In the genomic region with DNA sequence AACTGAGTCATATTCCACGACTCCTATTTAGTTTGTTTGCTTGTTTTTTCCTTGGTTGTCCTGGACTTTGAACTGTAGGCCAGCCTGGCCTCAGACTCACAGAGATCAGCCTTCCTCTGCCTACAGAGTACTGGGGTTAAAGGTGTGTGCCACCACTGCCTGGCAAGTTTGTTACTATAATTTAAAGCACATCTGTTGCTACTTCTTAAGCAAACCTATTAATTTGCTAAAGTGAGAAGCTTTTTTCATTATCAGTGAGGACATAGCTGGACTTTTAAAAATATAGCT, we compare ENCODE assay signal across 25 mouse cellular contexts. TPM values are rescaled to one million over a fixed set of nuclear protein-coding genes. Genes with fewer than 3 reads are reported as not detected.
A peak's percentile ranks its signal among the peaks of the same experiment; 100 is the strongest.
DNase-seq lines count a peak whose midpoint lies in the region; ATAC-seq and TF ChIP-seq lines count a peak whose summit lies in the region.
"Had no signal": no experiment of that assay in that cellular context is flagged by ENCODE, and none has a peak within 500 bp of the region (broad histone marks: within the 10 kb centered on the region; RNA-seq: fewer than 3 reads in every experiment).

No protein-coding gene starts in this region.

- no peak overlapping the region for H3K27ac ChIP-seq in forebrain, embryonic 12.5 days
- no peak overlapping the region; the same call in 1 of the 2 replicates for H3K27ac ChIP-seq in forebrain, embryonic 16.5 days (ENCODE audit: low read length)
- no peak overlapping the region for H3K27ac ChIP-seq in intestine, postnatal 0 days (ENCODE audit: low read depth, low read length)
- no peak overlapping the region for H3K27ac ChIP-seq in intestine, embryonic 16.5 days (ENCODE audit: low read length)
- H3K27ac ChIP-seq in left cerebral cortex, adult 2 months: peak overlapping the region; percentile 41; the same call in 1 of the 2 replicates
- H3K27ac ChIP-seq: embryonic facial prominence, embryonic 10.5 days; embryonic facial prominence, embryonic 12.5 days had no signal

- intact Hi-C loops in left cerebral cortex, adult 2 months (cut with DNase I): no loop called here

- 82% methylated on average over 1 of the region's 1 CpGs for WGBS in forebrain, embryonic 12.5 days
- WGBS in forebrain, embryonic 16.5 days: 86% methylated on average over 1 of the region's 1 CpGs
- 36% methylated on average over 1 of the region's 1 CpGs for WGBS in intestine, postnatal 0 days
- 59% methylated on average over 1 of the region's 1 CpGs for WGBS in intestine, embryonic 16.5 days
- 42% methylated on average over 1 of the region's 1 CpGs for WGBS in large intestine, adult 2 months

- H3K9ac ChIP-seq in forebrain, embryonic 12.5 days: no peak overlapping the region
- H3K9ac ChIP-seq in forebrain, embryonic 16.5 days (replicated peaks; ENCODE audit: low read depth, low read length): no peak overlapping the region
- H3K9ac ChIP-seq in intestine, postnatal 0 days (ENCODE audit: low read depth, low read length): no peak overlapping the region
- no peak overlapping the region for H3K9ac ChIP-seq in intestine, embryonic 16.5 days (ENCODE audit: low read depth, low read length)
- H3K9ac ChIP-seq: embryonic facial prominence, embryonic 12.5 days had no signal

- peak; percentile 6; the same call in 1 of the 2 replicates for ATAC-seq in forebrain, embryonic 12.5 days (ENCODE audit: low FRiP score)
- ATAC-seq in forebrain, embryonic 16.5 days: no peak
- ATAC-seq in intestine, postnatal 0 days: peak; percentile 73
- ATAC-seq in intestine, embryonic 16.5 days: no peak
- ATAC-seq: activated CD4-positive, CD25-positive, alpha-beta regulatory T cell, adult 4 months; CD4-positive, CD25-positive, alpha-beta regulatory T cell, adult 4 months; forebrain, embryonic 14.5 days; Patski had no signal

- H3K4me3 ChIP-seq in forebrain, embryonic 12.5 days (replicated peaks): no peak overlapping the region
- H3K4me3 ChIP-seq in forebrain, embryonic 16.5 days (replicated peaks; ENCODE audit: low read length): no peak overlapping the region
- no peak overlapping the region for H3K4me3 ChIP-seq in intestine, postnatal 0 days (ENCODE audit: low read depth, low read length)
- H3K4me3 ChIP-seq in intestine, embryonic 16.5 days (ENCODE audit: low read length): no peak overlapping the region
- H3K4me3 ChIP-seq in left cerebral cortex, adult 2 months: no peak overlapping the region
- H3K4me3 ChIP-seq: embryonic facial prominence, embryonic 10.5 days; embryonic facial prominence, embryonic 12.5 days had no signal

- H3K27me3 ChIP-seq in forebrain, embryonic 12.5 days: no peaks in the 10 kb centered on the region
- no peaks in the 10 kb centered on the region for H3K27me3 ChIP-seq in forebrain, embryonic 16.5 days (replicated peaks; ENCODE audit: control insufficient read depth, insufficient read depth, low read length)
- H3K27me3 ChIP-seq in intestine, postnatal 0 days (replicated peaks; ENCODE audit: control insufficient read depth, insufficient read depth, low read length): no peaks in the 10 kb centered on the region
- H3K27me3 ChIP-seq in intestine, embryonic 16.5 days (replicated peaks; ENCODE audit: control insufficient read depth, insufficient read depth, low read length): no peaks in the 10 kb centered on the region
- H3K27me3 ChIP-seq: CH12.LX; embryonic facial prominence, embryonic 12.5 days; Patski had no signal

- no peaks in the 10 kb centered on the region for H3K9me3 ChIP-seq in forebrain, embryonic 12.5 days
- H3K9me3 ChIP-seq in forebrain, embryonic 16.5 days (ENCODE audit: control insufficient read depth, low read length): no peaks in the 10 kb centered on the region
- no peaks in the 10 kb centered on the region for H3K9me3 ChIP-seq in intestine, postnatal 0 days (ENCODE audit: control insufficient read depth)
- H3K9me3 ChIP-seq in intestine, embryonic 16.5 days (ENCODE audit: control insufficient read depth, low read length): no peaks in the 10 kb centered on the region
- H3K9me3 ChIP-seq: embryonic facial prominence, embryonic 10.5 days; embryonic facial prominence, embryonic 12.5 days; G1E had no signal

- no peak overlapping the region for H3K4me2 ChIP-seq in forebrain, embryonic 12.5 days
- H3K4me2 ChIP-seq in forebrain, embryonic 16.5 days (ENCODE audit: low read length): no peak overlapping the region
- no peak overlapping the region for H3K4me2 ChIP-seq in intestine, postnatal 0 days (replicated peaks; ENCODE audit: low read depth)
- no peak overlapping the region for H3K4me2 ChIP-seq in intestine, embryonic 16.5 days (ENCODE audit: low read depth, low read length)
- H3K4me2 ChIP-seq: embryonic facial prominence, embryonic 12.5 days had no signal

- peaks cover 5% of the 10 kb centered on the region; the same call in 1 of the 2 replicates for H3K4me1 ChIP-seq in forebrain, embryonic 12.5 days
- H3K4me1 ChIP-seq in forebrain, embryonic 16.5 days (replicated peaks; ENCODE audit: control insufficient read depth, insufficient read depth, low read length): peaks cover 24% of the 10 kb centered on the region
- no peaks in the 10 kb centered on the region for H3K4me1 ChIP-seq in intestine, postnatal 0 days (replicated peaks; ENCODE audit: control insufficient read depth, insufficient read depth, low read length)
- peaks cover 3% of the 10 kb centered on the region; the same call in 1 of the 2 replicates for H3K4me1 ChIP-seq in intestine, embryonic 16.5 days (ENCODE audit: control insufficient read depth, insufficient read depth, low read length)
- H3K4me1 ChIP-seq: embryonic facial prominence, embryonic 10.5 days; embryonic facial prominence, embryonic 12.5 days had no signal

- no peak for TF ChIP-seq CTCF in intestine, postnatal 0 days (IDR thresholded peaks at IDR 0.05; ENCODE audit: low read depth)
- TF ChIP-seq CTCF in left cerebral cortex, adult 2 months (IDR thresholded peaks at IDR 0.05): no peak

- DNase-seq in left cerebral cortex, adult 2 months (ENCODE audit: extremely low spot score in 1 of 2, low spot score in 2 of 2): no peak
- no peak for DNase-seq in left cerebral cortex, adult 18-20 months (ENCODE audit: low spot score in 2 of 2)
- peak; percentile 21 for DNase-seq in large intestine, adult 2 months (ENCODE audit: low read depth, low spot score)
- no peak for DNase-seq in lung, postnatal 14 days
- DNase-seq: adrenal gland, adult 8-10 months; adrenal gland, postnatal 14 days; adrenal gland, postnatal 36 days; B cell, adult 2 months; cerebellum, adult 11-12 months; cerebellum, adult 2 months; cerebellum, adult 9-10 months; cerebellum, postnatal 10 days; cerebellum, postnatal 25 days had no signal

- no peaks in the 10 kb centered on the region for H3K36me3 ChIP-seq in forebrain, embryonic 12.5 days (replicated peaks)
- H3K36me3 ChIP-seq in forebrain, embryonic 16.5 days (ENCODE audit: control insufficient read depth, insufficient read depth): no peaks in the 10 kb centered on the region
- H3K36me3 ChIP-seq in intestine, postnatal 0 days (ENCODE audit: control insufficient read depth, insufficient read depth): no peaks in the 10 kb centered on the region
- no peaks in the 10 kb centered on the region for H3K36me3 ChIP-seq in intestine, embryonic 16.5 days (ENCODE audit: control insufficient read depth, insufficient read depth, low read length)
- H3K36me3 ChIP-seq: embryonic facial prominence, embryonic 12.5 days had no signal

RNA-seq across cellular contexts. Expression of gene Cbfa2t2, which starts 38.7 kb away (rescaled TPM):
- 75.6 and 84.0 TPM in 2 replicates for polyA plus RNA-seq in forebrain, embryonic 12.5 days (2016; fragmentation: Nextera tagmentation; extraction: Ambion mirVana)
- polyA plus RNA-seq in forebrain, embryonic 16.5 days (2015; fragmentation: Nextera tagmentation; extraction: Ambion mirVana): 73.3 and 83.6 TPM in 2 replicates
- polyA plus RNA-seq in intestine, postnatal 0 days (2015; fragmentation: Nextera tagmentation; extraction: Ambion mirVana): 7.8 and 9.1 TPM in 2 replicates
- polyA plus RNA-seq in intestine, embryonic 16.5 days (2015; fragmentation: Nextera tagmentation; extraction: Ambion mirVana): 21.9 and 23.0 TPM in 2 replicates
- 10 to 100 TPM; 54.3 to 57.4 TPM for total RNA-seq in left cerebral cortex, adult 2 months (2021)
- 10 to 100 TPM; 46.1 to 57.0 TPM for total RNA-seq in left cerebral cortex, adult 18-20 months (2021)
- polyA plus RNA-seq in large intestine, adult 2 months (2012; rRNA removed): 5.9 and 11.6 TPM in 2 replicates

Comparison
In these comparisons a context has a peak if more than half of its experiments do, and no peak if none do; other contexts are left out.
1. ATAC-seq: peak in forebrain, embryonic 12.5 days (single experiment) and intestine, postnatal 0 days (single experiment); none in forebrain, embryonic 16.5 days (single experiment) and intestine, embryonic 16.5 days (single experiment).